13 mouse cellular contexts compared by ENCODE assay signal in the genomic region with DNA sequence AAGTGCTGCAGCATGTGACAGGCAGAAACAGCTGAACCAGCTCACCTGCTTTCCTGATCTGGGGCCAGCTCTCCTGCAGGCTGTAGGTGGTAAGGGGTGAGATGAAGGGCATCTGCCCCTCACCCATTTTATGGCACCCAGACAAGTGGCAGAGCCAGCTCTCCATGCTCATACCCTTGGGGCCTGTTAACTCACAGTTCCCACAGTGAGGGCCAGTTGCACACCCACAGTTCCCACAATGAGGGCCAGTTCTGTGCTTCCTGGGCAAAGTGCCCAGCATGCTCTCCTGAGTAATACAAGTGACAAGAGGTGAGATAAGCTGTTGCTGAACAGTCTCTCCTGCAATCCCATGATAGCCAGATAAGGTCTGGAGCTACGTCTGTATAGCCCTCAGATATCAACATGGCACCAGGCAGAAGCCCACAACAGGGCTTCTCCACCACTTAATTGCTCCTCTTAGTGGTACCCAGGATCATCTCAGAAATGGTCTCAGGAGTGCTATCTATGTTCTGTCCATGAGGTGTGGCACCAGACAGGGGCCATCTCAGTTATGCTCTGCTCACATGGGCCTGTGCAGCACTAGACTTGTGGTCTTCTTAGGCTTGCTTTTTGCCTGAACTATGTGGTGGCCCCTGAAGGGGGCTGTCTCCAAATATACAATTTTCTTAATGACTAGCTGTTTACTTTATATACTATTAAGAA. TPM values are rescaled to one million over a fixed set of nuclear protein-coding genes. Genes with fewer than 3 reads are reported as not detected.
DNase-seq lines count a peak whose midpoint lies in the region; ATAC-seq and TF ChIP-seq lines count a peak whose summit lies in the region.
"Had no signal": no experiment of that assay in that cellular context is flagged by ENCODE, and none has a peak within 500 bp of the region (broad histone marks: within the 10 kb centered on the region; RNA-seq: fewer than 3 reads in every experiment).

No protein-coding gene starts in this region.

- no peaks in the 10 kb centered on the region for H3K36me3 ChIP-seq in heart, embryonic 15.5 days
- no peaks in the 10 kb centered on the region for H3K36me3 ChIP-seq in heart, embryonic 12.5 days
- H3K36me3 ChIP-seq: hindbrain, embryonic 10.5 days; liver, embryonic 13.5 days had no signal

- no peak overlapping the region for H3K4me3 ChIP-seq in heart, embryonic 15.5 days
- H3K4me3 ChIP-seq in heart, embryonic 12.5 days: no peak overlapping the region
- H3K4me3 ChIP-seq in layer of hippocampus, adult 2 months: no peak overlapping the region
- H3K4me3 ChIP-seq: hindbrain, embryonic 10.5 days; liver, embryonic 13.5 days had no signal

- no peak overlapping the region for H3K9ac ChIP-seq in heart, embryonic 15.5 days
- H3K9ac ChIP-seq in heart, embryonic 12.5 days: no peak overlapping the region
- H3K9ac ChIP-seq: liver, embryonic 13.5 days had no signal

- no peak for TF ChIP-seq CTCF in layer of hippocampus, adult 2 months (conservative IDR thresholded peaks at IDR 0.05)

- no peaks in the 10 kb centered on the region for H3K9me3 ChIP-seq in heart, embryonic 15.5 days (replicated peaks)
- no peaks in the 10 kb centered on the region for H3K9me3 ChIP-seq in heart, embryonic 12.5 days (replicated peaks)
- H3K9me3 ChIP-seq: hindbrain, embryonic 10.5 days; liver, embryonic 13.5 days had no signal

- H3K4me2 ChIP-seq in heart, embryonic 15.5 days: no peak overlapping the region
- no peak overlapping the region for H3K4me2 ChIP-seq in heart, embryonic 12.5 days
- H3K4me2 ChIP-seq: liver, embryonic 13.5 days had no signal

- ATAC-seq in heart, embryonic 15.5 days (replicated peaks; ENCODE audit: insufficient number of reproducible peaks, insufficient read depth, low FRiP score, low read depth): peak; percentile 79; the same call in 1 of the 2 replicates
- ATAC-seq in heart, embryonic 12.5 days (ENCODE audit: insufficient number of reproducible peaks, low FRiP score): no peak

- intact Hi-C loops in heart, postnatal 10 days (cut with DNase I): no loop called here

- H3K27ac ChIP-seq in heart, embryonic 15.5 days: peak overlapping the region; percentile 37; the same call in 1 of the 2 replicates
- no peak overlapping the region for H3K27ac ChIP-seq in heart, embryonic 12.5 days (ENCODE audit: poor library complexity, severe bottlenecking)
- no peak overlapping the region for H3K27ac ChIP-seq in layer of hippocampus, adult 2 months
- H3K27ac ChIP-seq: hindbrain, embryonic 10.5 days; liver, embryonic 13.5 days had no signal

- no peaks in the 10 kb centered on the region for H3K4me1 ChIP-seq in heart, embryonic 15.5 days (replicated peaks)
- no peaks in the 10 kb centered on the region for H3K4me1 ChIP-seq in heart, embryonic 12.5 days (replicated peaks)
- H3K4me1 ChIP-seq: hindbrain, embryonic 10.5 days; liver, embryonic 13.5 days had no signal

- WGBS in heart, embryonic 15.5 days: 13% methylated on average over 1 of the region's 1 CpGs
- 14% methylated on average over 1 of the region's 1 CpGs for WGBS in heart, embryonic 12.5 days

- DNase-seq in 3T3-L1 (ENCODE audit: low read depth, low spot score): peak; percentile 61
- DNase-seq in cerebellum, adult 11 months: peak; percentile 25
- peak; percentile 10 to 36 for DNase-seq in heart, postnatal 10 days
- no peak for DNase-seq in right cerebral cortex, postnatal 4 days
- no peak for DNase-seq in right cerebral cortex, adult 2 months (ENCODE audit: low spot score in 2 of 2)
- no peak for DNase-seq in layer of hippocampus, adult 2 months (ENCODE audit: low spot score in 2 of 2)
- DNase-seq: liver, embryonic 13.5 days; right cerebral cortex, postnatal 25 days had no signal

- H3K27me3 ChIP-seq in heart, embryonic 15.5 days: no peaks in the 10 kb centered on the region
- no peaks in the 10 kb centered on the region for H3K27me3 ChIP-seq in heart, embryonic 12.5 days (replicated peaks)
- H3K27me3 ChIP-seq: CH12.LX; liver, embryonic 13.5 days had no signal

RNA-seq across cellular contexts. Expression of a gene that starts 3.7 kb away (rescaled TPM):
- not detected in 2 replicates for polyA plus RNA-seq in heart, embryonic 15.5 days (2015; fragmentation: Nextera tagmentation; extraction: Ambion mirVana)
- polyA plus RNA-seq in heart, embryonic 12.5 days (2016; fragmentation: Nextera tagmentation; extraction: Ambion mirVana): not detected in 2 replicates
- not detected for total RNA-seq in heart, postnatal 10 days (2021)
- total RNA-seq in layer of hippocampus, adult 2 months (2021): not detected
- total RNA-seq: CH12.LX; layer of hippocampus, postnatal 14 days had no signal
- polyA plus RNA-seq: hindbrain, embryonic 10.5 days; liver, embryonic 13.5 days had no signal

Comparison
In these comparisons a context has a peak if more than half of its experiments do, and no peak if none do; other contexts are left out.
1. DNase-seq: peak in 3T3-L1 (single experiment), cerebellum, adult 11 months (single experiment) and heart, postnatal 10 days (2 of 2); none in right cerebral cortex, postnatal 4 days (single experiment), right cerebral cortex, adult 2 months (0 of 2) and layer of hippocampus, adult 2 months (0 of 2).